In the genomic region with DNA sequence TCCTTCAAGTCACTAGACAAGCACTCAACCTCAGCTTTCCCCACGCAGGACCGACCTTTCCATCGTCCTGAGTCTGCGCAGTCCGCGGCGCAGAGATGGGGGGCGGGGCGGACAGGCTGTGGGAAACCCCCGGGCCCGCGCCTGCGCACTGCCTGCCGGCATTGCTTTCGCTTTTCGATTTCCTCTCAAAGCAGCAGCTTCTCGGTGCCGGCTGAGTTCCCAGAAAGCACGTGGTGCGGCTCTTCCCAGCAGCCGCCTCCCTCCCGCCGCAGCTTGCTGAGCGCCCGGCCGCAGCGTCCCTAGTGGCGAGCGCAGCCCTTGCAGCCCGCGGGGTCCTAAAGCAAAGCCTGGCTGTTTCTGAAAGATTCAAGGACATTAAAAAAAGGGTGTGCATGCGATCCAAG, we compare ENCODE assay signal across 1 mouse cellular context.
TF ChIP-seq lines count a peak whose summit lies in the region.

No protein-coding gene starts in this region.

TF ChIP-seq in MEL, 35 proteins besides CTCF, POLR2A, EP300 and RAD21 (continued from another document):
- TF ChIP-seq MAZ (IDR thresholded peaks at IDR 0.05; ENCODE audit: low read depth, low read length) (0 out of 2 replicates have a peak, but pooled peaks have one; percentile 79), ELF1 (IDR thresholded peaks at IDR 0.05; ENCODE audit: low read depth, low read length) (peak; percentile 72; the same call in 1 of the 2 replicates), JUND (IDR thresholded peaks at IDR 0.05; ENCODE audit: low read depth, low read length) (peak; percentile 84; the same call in 1 of the 2 replicates), MYB (IDR thresholded peaks at IDR 0.05; ENCODE audit: low read depth, low read length) (no peak; the same call in 1 of the 2 replicates), POLR2AphosphoS5 (IDR thresholded peaks at IDR 0.05; ENCODE audit: borderline replicate concordance, low read depth, low read length) (no peak)
